Mouse (Mus musculus): ENCODE measurements around the gene Mtmr12. TPM values are rescaled to one million over a fixed set of nuclear protein-coding genes. Genes with fewer than 3 reads are reported as not detected.

The Mtmr12 gene
- polyA plus RNA-seq, 1 experiment, result 18.7 TPM

- WGBS, result 74% methylated on average over 7 of the region's 7 CpGs
- no peaks in the 10 kb centered on the region for H3K27me3 ChIP-seq (ENCODE audit: control insufficient read depth, insufficient read depth, low read length)
- DNase-seq, result no peak
- no peaks in the 10 kb centered on the region for H3K4me1 ChIP-seq (ENCODE audit: control insufficient read depth, insufficient read depth, low read length)
- no peak overlapping the region for H3K4me3 ChIP-seq (replicated peaks; ENCODE audit: insufficient read depth, low read depth, low read length)
- TF ChIP-seq CTCF (IDR thresholded peaks at IDR 0.05; ENCODE audit: borderline replicate concordance, insufficient read depth, low read depth, low read length) (no peak), POLR2A (IDR thresholded peaks at IDR 0.05; ENCODE audit: borderline replicate concordance, insufficient read depth, low read length) (no peak)
- H3K27ac ChIP-seq (ENCODE audit: insufficient read depth, low read length), result no peak overlapping the region
Observed at GRCm38 (mm10) chr15:12298231-12298737, 93.5 kb downstream of the Mtmr12 start.

- Histone ChIP-seq H3K4me3 (replicated peaks; ENCODE audit: insufficient read depth, low read depth, low read length) (no peak overlapping the region), H3K27me3 (ENCODE audit: control insufficient read depth, insufficient read depth, low read length) (no peaks in the 10 kb centered on the region), H3K27ac (ENCODE audit: insufficient read depth, low read length) (no peak overlapping the region), H3K4me1 (ENCODE audit: control insufficient read depth, insufficient read depth, low read length) (peaks cover 3% of the 10 kb centered on the region; the same call in 1 of the 2 replicates)
- WGBS, result 72% methylated on average over 6 of the region's 6 CpGs
- TF ChIP-seq CTCF (IDR thresholded peaks at IDR 0.05; ENCODE audit: borderline replicate concordance, insufficient read depth, low read depth, low read length), result no peak
- no peak for TF ChIP-seq POLR2A (IDR thresholded peaks at IDR 0.05; ENCODE audit: borderline replicate concordance, insufficient read depth, low read length)
- no peak for DNase-seq
Observed at GRCm38 (mm10) chr15:12301771-12302170, 96.9 kb downstream of the Mtmr12 start.

DNA sequence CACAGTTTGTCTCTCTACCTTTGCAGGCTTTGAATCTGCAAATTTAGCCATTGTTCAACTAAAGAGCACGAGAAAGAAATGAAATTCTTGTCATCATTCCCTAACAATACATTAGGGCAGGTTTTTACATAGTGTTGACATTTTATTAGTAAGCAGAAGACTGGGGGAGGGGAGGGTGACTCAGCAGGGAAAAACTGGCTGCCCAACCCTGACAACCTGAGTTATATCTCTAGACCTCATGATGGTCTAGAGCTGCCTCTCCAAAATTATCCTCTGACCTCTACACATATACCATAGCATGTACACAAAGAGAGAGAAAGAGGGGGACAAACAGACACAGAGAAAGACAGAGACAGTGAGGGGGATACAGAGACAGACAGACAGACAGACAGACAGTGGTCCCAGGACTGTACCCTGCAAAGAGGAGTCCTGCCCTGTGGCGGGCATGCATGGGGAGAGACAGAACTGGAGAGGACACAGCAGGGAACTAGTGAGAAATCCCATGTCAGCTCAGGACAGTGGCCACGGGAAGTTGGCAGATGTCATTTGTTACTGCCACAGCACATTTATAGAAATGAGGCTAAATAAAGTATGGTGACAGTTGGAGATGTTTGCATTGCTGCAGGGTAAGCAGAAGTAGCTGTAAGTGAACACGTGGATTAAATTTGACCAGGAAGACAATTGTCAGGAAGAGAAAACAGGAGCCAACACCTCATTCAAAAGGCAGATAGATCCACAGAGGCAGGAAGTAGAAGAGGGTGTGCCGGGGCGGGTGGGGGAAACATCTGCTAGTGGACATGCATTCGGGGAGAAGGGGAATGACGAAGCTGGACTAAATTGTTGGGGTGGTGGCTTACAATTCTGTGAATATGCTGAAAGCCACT is 101.6 kb downstream of the Mtmr12 start:
- WGBS, result 38% methylated on average over 8 of the region's 8 CpGs
- no peak overlapping the region for H3K4me3 ChIP-seq (replicated peaks; ENCODE audit: insufficient read depth, low read depth, low read length)
- H3K4me1 ChIP-seq (ENCODE audit: control insufficient read depth, insufficient read depth, low read length), result peaks cover 3% of the 10 kb centered on the region; the same call in 1 of the 2 replicates
- no peak overlapping the region for H3K27ac ChIP-seq (ENCODE audit: insufficient read depth, low read length)
- no peak for TF ChIP-seq POLR2A (IDR thresholded peaks at IDR 0.05; ENCODE audit: borderline replicate concordance, insufficient read depth, low read length)
- TF ChIP-seq CTCF (IDR thresholded peaks at IDR 0.05; ENCODE audit: borderline replicate concordance, insufficient read depth, low read depth, low read length), result no peak
- peak in 1 of 2 experiments; percentile 24 for DNase-seq
- H3K27me3 ChIP-seq (ENCODE audit: control insufficient read depth, insufficient read depth, low read length), result no peaks in the 10 kb centered on the region

DNA sequence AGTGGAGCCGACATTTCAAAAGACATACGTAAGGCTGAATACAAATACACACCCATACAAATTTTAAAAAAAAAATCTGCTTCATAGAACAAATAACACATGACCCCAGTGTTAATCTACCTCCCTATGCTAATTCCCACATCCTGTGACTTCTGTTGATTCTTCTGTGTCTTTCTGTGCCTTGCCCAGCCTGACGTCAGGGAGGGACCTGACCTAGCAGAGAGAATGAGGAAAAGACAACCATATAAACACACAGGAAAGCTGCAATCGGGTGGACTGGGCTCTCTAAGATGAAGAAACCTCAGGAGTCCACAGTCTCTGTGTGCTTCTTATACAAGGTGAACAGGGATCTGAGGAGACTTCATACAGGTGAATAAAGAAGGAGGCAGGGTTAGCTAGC is 102.3 kb downstream of the Mtmr12 start:
- no peak for TF ChIP-seq CTCF (IDR thresholded peaks at IDR 0.05; ENCODE audit: borderline replicate concordance, insufficient read depth, low read depth, low read length)
- TF ChIP-seq POLR2A (IDR thresholded peaks at IDR 0.05; ENCODE audit: borderline replicate concordance, insufficient read depth, low read length), result no peak
- DNase-seq, result no peak
- Histone ChIP-seq H3K4me1 (ENCODE audit: control insufficient read depth, insufficient read depth, low read length) (peaks cover 3% of the 10 kb centered on the region; the same call in 1 of the 2 replicates), H3K27ac (ENCODE audit: insufficient read depth, low read length) (no peak overlapping the region), H3K4me3 (replicated peaks; ENCODE audit: insufficient read depth, low read depth, low read length) (no peak overlapping the region), H3K27me3 (ENCODE audit: control insufficient read depth, insufficient read depth, low read length) (no peaks in the 10 kb centered on the region)
- 78% methylated on average over 4 of the region's 4 CpGs for WGBS

GRCm38 (mm10) chr15:12308539-12308938 is 103.7 kb downstream of the Mtmr12 start:
- Histone ChIP-seq H3K4me3 (replicated peaks; ENCODE audit: insufficient read depth, low read depth, low read length) (no peak overlapping the region), H3K27me3 (ENCODE audit: control insufficient read depth, insufficient read depth, low read length) (no peaks in the 10 kb centered on the region), H3K4me1 (ENCODE audit: control insufficient read depth, insufficient read depth, low read length) (peaks cover 3% of the 10 kb centered on the region; the same call in 1 of the 2 replicates), H3K27ac (ENCODE audit: insufficient read depth, low read length) (no peak overlapping the region)
- WGBS, result 89% methylated on average over 5 of the region's 5 CpGs
- no peak for TF ChIP-seq CTCF (IDR thresholded peaks at IDR 0.05; ENCODE audit: borderline replicate concordance, insufficient read depth, low read depth, low read length)
- TF ChIP-seq POLR2A (IDR thresholded peaks at IDR 0.05; ENCODE audit: borderline replicate concordance, insufficient read depth, low read length), result no peak
- DNase-seq, result no peak

- no peak for DNase-seq
- Histone ChIP-seq H3K4me3 (replicated peaks; ENCODE audit: insufficient read depth, low read depth, low read length) (no peak overlapping the region), H3K4me1 (ENCODE audit: control insufficient read depth, insufficient read depth, low read length) (peaks cover 3% of the 10 kb centered on the region; the same call in 1 of the 2 replicates), H3K27me3 (ENCODE audit: control insufficient read depth, insufficient read depth, low read length) (no peaks in the 10 kb centered on the region), H3K27ac (ENCODE audit: insufficient read depth, low read length) (no peak overlapping the region)
- 96% methylated on average over 4 of the region's 4 CpGs for WGBS
- TF ChIP-seq CTCF (IDR thresholded peaks at IDR 0.05; ENCODE audit: borderline replicate concordance, insufficient read depth, low read depth, low read length) (no peak), POLR2A (IDR thresholded peaks at IDR 0.05; ENCODE audit: borderline replicate concordance, insufficient read depth, low read length) (no peak)
Observed at GRCm38 (mm10) chr15:12310676-12311075, 105.8 kb downstream of the Mtmr12 start.

DNA sequence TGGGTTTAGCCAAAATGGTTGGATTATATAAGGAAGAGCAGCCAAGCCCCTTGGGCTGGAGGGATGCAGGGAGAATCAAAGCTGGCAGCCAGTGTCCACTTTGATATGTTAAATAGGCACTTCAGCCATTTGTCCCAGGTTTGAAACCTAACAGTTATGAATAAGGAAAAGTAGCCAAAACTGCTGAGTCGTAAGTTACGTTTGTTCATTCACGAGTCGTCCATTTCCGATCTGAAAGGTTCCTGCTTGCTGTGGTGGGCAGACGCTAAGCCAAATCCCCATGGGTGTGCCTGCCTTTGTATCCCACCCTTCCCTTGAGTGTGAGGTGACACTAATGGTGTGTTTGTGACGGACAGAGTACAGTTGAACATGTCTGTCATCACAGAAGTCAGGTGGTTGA is 106.6 kb downstream of the Mtmr12 start:
- no peak overlapping the region for H3K4me3 ChIP-seq (replicated peaks; ENCODE audit: insufficient read depth, low read depth, low read length)
- DNase-seq, result no peak
- H3K27ac ChIP-seq (ENCODE audit: insufficient read depth, low read length), result no peak overlapping the region
- H3K4me1 ChIP-seq (ENCODE audit: control insufficient read depth, insufficient read depth, low read length), result peaks cover under 1% of the 10 kb centered on the region; the same call in 1 of the 2 replicates
- WGBS, result 88% methylated on average over 7 of the region's 7 CpGs
- no peaks in the 10 kb centered on the region for H3K27me3 ChIP-seq (ENCODE audit: control insufficient read depth, insufficient read depth, low read length)
- TF ChIP-seq POLR2A (IDR thresholded peaks at IDR 0.05; ENCODE audit: borderline replicate concordance, insufficient read depth, low read length) (no peak), CTCF (IDR thresholded peaks at IDR 0.05; ENCODE audit: borderline replicate concordance, insufficient read depth, low read depth, low read length) (no peak)

DNA sequence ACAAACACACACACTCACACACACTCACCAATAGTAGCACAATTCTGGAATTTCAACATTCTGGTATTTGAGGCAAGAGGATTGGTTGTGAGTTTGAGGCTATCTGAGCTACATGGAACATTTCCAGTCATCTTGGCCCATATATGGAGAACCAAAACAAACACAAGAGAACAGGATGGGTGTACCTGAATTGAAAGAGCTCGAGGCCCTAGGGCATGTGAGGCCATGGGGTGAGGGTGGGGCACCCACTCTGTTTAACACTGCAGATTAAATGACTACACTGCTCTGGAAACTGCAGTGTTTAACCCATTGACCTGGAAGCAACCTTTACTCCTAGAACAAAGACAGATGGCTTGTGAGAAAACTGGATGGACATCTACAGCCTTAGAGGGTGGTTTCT is 108.4 kb downstream of the Mtmr12 start:
- WGBS, result 57% methylated on average over 1 of the region's 1 CpGs
- Histone ChIP-seq H3K27ac (ENCODE audit: insufficient read depth, low read length) (no peak overlapping the region), H3K4me3 (replicated peaks; ENCODE audit: insufficient read depth, low read depth, low read length) (no peak overlapping the region), H3K4me1 (ENCODE audit: control insufficient read depth, insufficient read depth, low read length) (no peaks in the 10 kb centered on the region), H3K27me3 (ENCODE audit: control insufficient read depth, insufficient read depth, low read length) (no peaks in the 10 kb centered on the region)
- TF ChIP-seq POLR2A (IDR thresholded peaks at IDR 0.05; ENCODE audit: borderline replicate concordance, insufficient read depth, low read length) (no peak), CTCF (IDR thresholded peaks at IDR 0.05; ENCODE audit: borderline replicate concordance, insufficient read depth, low read depth, low read length) (no peak)
- no peak for DNase-seq
